Mouse (Mus musculus) limb, embryonic 12.5 days (tissue): ENCODE results near the gene Slit3. TPM values are rescaled to one million over a fixed set of nuclear protein-coding genes. Genes with fewer than 3 reads are reported as not detected.
A peak's percentile ranks its signal among the peaks of the same experiment; 100 is the strongest.

Experiments used
- ATAC-seq: fragments of 200-750 bp; cut with Nextera tagmentation; 2 replicates; pipeline ENCODE4 v1.8.0; 2017; ENCODE audit warnings: low read depth, moderate TSS enrichment; ENCODE audit not compliant: insufficient number of reproducible peaks, insufficient read depth, low FRiP score, low TSS enrichment
- H3K27ac ChIP-seq: fragments of 300-500 bp; sonication (generic); 2 replicates; pipeline ENCODE4 v1.5.1; 2016; ENCODE audit warnings: mild to moderate bottlenecking, moderate library complexity
- H3K27me3 ChIP-seq: fragments of 300-500 bp; sonication (generic); 2 replicates; pipeline ENCODE4 v1.6.1; 2016; ENCODE audit warnings: mild to moderate bottlenecking, moderate library complexity
- H3K36me3 ChIP-seq: fragments of 300-500 bp; sonication (generic); 2 replicates; pipeline ENCODE4 v1.6.1; 2016; ENCODE audit warnings: mild to moderate bottlenecking, moderate library complexity
- H3K4me1 ChIP-seq: fragments of 300-500 bp; sonication (generic); replicated peaks from 2 replicates; pipeline ENCODE4 v1.6.1; 2016
- H3K4me2 ChIP-seq: fragments of 300-500 bp; sonication (generic); 2 replicates; pipeline ENCODE4 v1.6.1; 2016; ENCODE audit warnings: mild to moderate bottlenecking, moderate library complexity
- H3K4me3 ChIP-seq: fragments of 300-500 bp; sonication (generic); replicated peaks from 2 replicates; pipeline ENCODE4 v1.5.1; 2016; ENCODE audit warnings: mild to moderate bottlenecking
- H3K9ac ChIP-seq: fragments of 300-500 bp; sonication (generic); replicated peaks from 2 replicates; pipeline ENCODE4 v1.6.1; 2016; ENCODE audit warnings: mild to moderate bottlenecking, moderate library complexity
- H3K9me3 ChIP-seq: fragments of 300-500 bp; sonication (generic); 2 replicates; pipeline ENCODE4 v1.6.1; 2016; ENCODE audit warnings: mild to moderate bottlenecking, moderate library complexity
- WGBS: fragments of 180-500 bp; shearing (Covaris S2); methylation state at CpG from one replicate; pipeline ENCODE4 v1.1.7; 2016; 5-methylcytosine and 5-hydroxymethylcytosine counted together
- polyA plus RNA-seq: library from polyadenylated mRNA; unstranded; fragments of >200 nt; fragmentation: Nextera tagmentation; extraction: Ambion mirVana; gene quantifications from 2 replicates; pipeline ENCODE4 v1.2.1, GENCODE M21; 2016

Slit3 gene
- polyA plus RNA-seq, 1 experiment from 2014 or later, result 29.7 TPM

GRCm38 (mm10) chr11:35535027-35535426 lies 414.0 kb downstream of the Slit3 start:
- ATAC-seq, result no peak
- 57% methylated on average over 6 of the region's 6 CpGs for WGBS
- H3K4me3 ChIP-seq, result no peak overlapping the region
- no peak overlapping the region for H3K9ac ChIP-seq
- no peak overlapping the region for H3K4me2 ChIP-seq
- H3K4me1 ChIP-seq, result peaks cover 22% of the 10 kb centered on the region
- H3K27ac ChIP-seq, result no peak overlapping the region
- no peaks in the 10 kb centered on the region for H3K27me3 ChIP-seq
- H3K36me3 ChIP-seq, result peaks cover 5% of the 10 kb centered on the region; the same call in 1 of the 2 replicates
- H3K9me3 ChIP-seq, result no peaks in the 10 kb centered on the region

- Histone ChIP-seq H3K27me3 (no peaks in the 10 kb centered on the region), H3K4me1 (peaks cover 33% of the 10 kb centered on the region), H3K27ac (no peak overlapping the region), H3K9me3 (no peaks in the 10 kb centered on the region), H3K4me2 (no peak overlapping the region), H3K4me3 (no peak overlapping the region), H3K36me3 (no peaks in the 10 kb centered on the region), H3K9ac (no peak overlapping the region)
- no peak for ATAC-seq
- WGBS, result 71% methylated on average over 18 of the region's 18 CpGs
These were observed 416.4 kb downstream of the Slit3 start for GRCm38 (mm10) chr11:35537128-35538088.

DNA sequence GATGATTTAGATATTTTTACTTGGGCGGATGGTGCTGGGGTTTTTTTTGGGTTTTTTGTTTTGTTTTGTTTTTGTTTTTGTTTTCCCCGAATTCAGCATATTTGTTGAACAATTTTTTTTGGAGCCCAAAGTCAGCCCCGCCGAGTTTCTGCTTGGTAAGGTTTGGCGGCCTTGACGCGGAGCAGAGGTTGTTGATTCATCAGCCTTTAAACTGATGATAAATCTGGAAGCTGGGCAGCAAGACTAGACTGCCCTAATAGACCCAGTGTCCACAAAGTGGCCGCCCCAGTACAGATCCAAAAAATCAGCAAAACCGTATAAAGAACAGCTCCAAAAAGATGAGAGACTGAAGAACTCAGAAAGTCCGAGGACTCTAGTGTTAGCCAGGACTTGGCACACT lies 421.7 kb downstream of the Slit3 start:
- H3K36me3 ChIP-seq, result no peaks in the 10 kb centered on the region
- H3K4me3 ChIP-seq, result no peak overlapping the region
- no peaks in the 10 kb centered on the region for H3K9me3 ChIP-seq
- no peak overlapping the region for H3K4me2 ChIP-seq
- peaks cover 27% of the 10 kb centered on the region for H3K4me1 ChIP-seq
- 88% methylated on average over 10 of the region's 10 CpGs for WGBS
- ATAC-seq, result no peak
- no peak overlapping the region for H3K27ac ChIP-seq
- H3K27me3 ChIP-seq, result peaks cover 7% of the 10 kb centered on the region
- no peak overlapping the region for H3K9ac ChIP-seq

- ATAC-seq, result no peak
- no peak overlapping the region for H3K27ac ChIP-seq
- peak overlapping the region; percentile 42 for H3K4me2 ChIP-seq
- peaks cover 7% of the 10 kb centered on the region for H3K27me3 ChIP-seq
- 34% methylated on average over 31 of the region's 31 CpGs for WGBS
- no peaks in the 10 kb centered on the region for H3K36me3 ChIP-seq
- no peaks in the 10 kb centered on the region for H3K9me3 ChIP-seq
- H3K9ac ChIP-seq, result no peak overlapping the region
- no peak overlapping the region for H3K4me3 ChIP-seq
- peaks cover 27% of the 10 kb centered on the region for H3K4me1 ChIP-seq
These were observed 423.4 kb downstream of the Slit3 start for GRCm38 (mm10) chr11:35544112-35545064.

DNA sequence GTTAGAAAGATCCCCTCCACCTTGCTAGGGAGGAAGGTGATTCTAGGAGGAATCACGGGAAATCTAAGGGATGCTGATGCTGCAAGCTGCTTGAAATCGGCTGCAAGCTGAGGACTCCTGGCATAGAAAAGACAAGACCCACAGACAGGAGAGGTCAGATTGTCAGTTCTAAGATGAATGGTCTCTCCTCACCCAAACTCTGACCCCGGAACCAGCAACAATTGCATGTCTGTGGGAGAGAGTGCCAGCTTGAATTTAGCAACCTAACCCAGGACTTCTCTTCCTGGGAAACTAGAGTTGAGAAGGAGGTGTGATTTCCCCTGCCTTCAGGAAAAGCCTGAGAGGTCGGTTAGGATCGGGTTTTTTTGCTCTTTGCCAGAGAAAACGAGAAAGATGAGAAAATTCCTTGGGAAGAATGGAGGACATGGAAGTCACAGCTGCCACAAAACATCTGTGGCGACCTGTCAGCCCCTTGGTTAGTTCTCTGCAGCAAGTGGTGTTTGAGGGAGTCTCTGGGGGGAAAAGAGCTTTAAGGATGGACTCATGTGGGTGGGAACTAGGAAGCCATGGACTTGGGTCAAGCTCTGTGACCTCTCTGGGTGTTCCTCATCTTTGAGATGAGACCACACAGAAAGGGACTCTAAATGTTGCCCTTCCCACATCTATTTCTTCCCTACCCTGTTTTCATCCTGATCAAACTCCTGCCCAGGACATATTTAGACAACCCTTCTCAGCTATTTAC lies 425.2 kb downstream of the Slit3 start:
- H3K4me2 ChIP-seq, result no peak overlapping the region
- no peak overlapping the region for H3K4me3 ChIP-seq
- H3K27ac ChIP-seq, result no peak overlapping the region
- H3K9me3 ChIP-seq, result no peaks in the 10 kb centered on the region
- no peaks in the 10 kb centered on the region for H3K36me3 ChIP-seq
- no peak overlapping the region for H3K9ac ChIP-seq
- 39% methylated on average over 7 of the region's 7 CpGs for WGBS
- no peak for ATAC-seq
- H3K27me3 ChIP-seq, result peaks cover 11% of the 10 kb centered on the region
- peaks cover 16% of the 10 kb centered on the region for H3K4me1 ChIP-seq

GRCm38 (mm10) chr11:35550036-35550435 lies 429.0 kb downstream of the Slit3 start:
- Histone ChIP-seq H3K9me3 (no peaks in the 10 kb centered on the region), H3K9ac (no peak overlapping the region), H3K36me3 (no peaks in the 10 kb centered on the region), H3K27ac (no peak overlapping the region), H3K27me3 (peaks cover 4% of the 10 kb centered on the region), H3K4me3 (no peak overlapping the region), H3K4me2 (no peak overlapping the region), H3K4me1 (peaks cover 19% of the 10 kb centered on the region)
- 85% methylated on average over 9 of the region's 9 CpGs for WGBS
- ATAC-seq, result no peak

GRCm38 (mm10) chr11:35556192-35556591 lies 435.2 kb downstream of the Slit3 start:
- H3K27me3 ChIP-seq, result no peaks in the 10 kb centered on the region
- WGBS, result 30% methylated on average over 11 of the region's 11 CpGs
- ATAC-seq, result no peak
- no peak overlapping the region for H3K4me2 ChIP-seq
- H3K27ac ChIP-seq, result no peak overlapping the region
- H3K9ac ChIP-seq, result no peak overlapping the region
- H3K9me3 ChIP-seq, result no peaks in the 10 kb centered on the region
- H3K4me1 ChIP-seq, result peaks cover 71% of the 10 kb centered on the region
- no peak overlapping the region for H3K4me3 ChIP-seq
- no peaks in the 10 kb centered on the region for H3K36me3 ChIP-seq

GRCm38 (mm10) chr11:35557476-35557875 lies 436.5 kb downstream of the Slit3 start:
- Histone ChIP-seq H3K4me2 (no peak overlapping the region), H3K4me1 (peaks cover 84% of the 10 kb centered on the region), H3K9ac (no peak overlapping the region), H3K9me3 (no peaks in the 10 kb centered on the region), H3K27me3 (no peaks in the 10 kb centered on the region), H3K4me3 (no peak overlapping the region), H3K27ac (no peak overlapping the region), H3K36me3 (no peaks in the 10 kb centered on the region)
- 87% methylated on average over 8 of the region's 8 CpGs for WGBS
- no peak for ATAC-seq

GRCm38 (mm10) chr11:35558311-35558710 lies 437.3 kb downstream of the Slit3 start:
- WGBS, result 77% methylated on average over 2 of the region's 2 CpGs
- Histone ChIP-seq H3K9ac (no peak overlapping the region), H3K27me3 (no peaks in the 10 kb centered on the region), H3K36me3 (no peaks in the 10 kb centered on the region), H3K9me3 (no peaks in the 10 kb centered on the region), H3K4me2 (no peak overlapping the region), H3K27ac (peak overlapping the region; percentile 17; the same call in 1 of the 2 replicates), H3K4me3 (no peak overlapping the region), H3K4me1 (peaks cover 82% of the 10 kb centered on the region)
- no peak for ATAC-seq

- H3K9me3 ChIP-seq, result no peaks in the 10 kb centered on the region
- H3K36me3 ChIP-seq, result no peaks in the 10 kb centered on the region
- H3K27me3 ChIP-seq, result no peaks in the 10 kb centered on the region
- no peak overlapping the region for H3K4me2 ChIP-seq
- no peak overlapping the region for H3K4me3 ChIP-seq
- 62% methylated on average over 3 of the region's 3 CpGs for WGBS
- H3K4me1 ChIP-seq, result peaks cover 79% of the 10 kb centered on the region
- no peak for ATAC-seq
- peak overlapping the region; percentile 17; the same call in 1 of the 2 replicates for H3K27ac ChIP-seq
- H3K9ac ChIP-seq, result 0 out of 2 replicates have a peak overlapping the region, but pooled peaks have one; percentile 23
These were observed 438.4 kb downstream of the Slit3 start for GRCm38 (mm10) chr11:35559386-35559785.
